Mouse (Mus musculus): Measurements from ENCODE around the gene Inka1.

DNA sequence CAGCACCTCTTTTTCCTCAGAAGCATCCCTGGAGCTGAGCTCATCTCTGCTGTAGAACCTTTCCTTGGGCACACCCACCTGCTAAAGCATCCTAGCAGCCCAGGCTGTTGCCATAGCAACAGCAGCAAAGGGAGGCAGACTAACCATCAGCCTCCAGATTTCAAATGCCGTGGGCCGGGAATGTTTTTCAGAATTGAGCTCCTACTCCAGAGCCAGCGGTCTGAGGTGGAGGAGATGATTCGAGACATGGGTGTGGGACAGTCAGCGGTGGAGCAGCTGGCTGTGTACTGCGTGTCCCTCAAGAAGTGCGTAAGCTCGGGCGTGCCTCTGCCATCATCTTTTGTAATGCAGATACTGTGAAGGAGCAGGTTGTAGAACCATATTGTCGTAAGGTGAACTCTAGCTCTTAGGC, 24.3 kb downstream of the Inka1 start:
- TF ChIP-seq POLR2A (IDR thresholded peaks at IDR 0.05; ENCODE audit: borderline replicate concordance, low read depth, low read length), result no peak
- no peak for TF ChIP-seq CTCF (IDR thresholded peaks at IDR 0.05; ENCODE audit: low read depth, low read length)
